ENCODE assay signal across 8 mouse cellular contexts in genomic region chr11:59505839-59506712, GRCm38 (mm10). TPM values are rescaled to one million over a fixed set of nuclear protein-coding genes. Genes with fewer than 3 reads are reported as not detected.
DNase-seq lines count a peak whose midpoint lies in the region; ATAC-seq and TF ChIP-seq lines count a peak whose summit lies in the region.

No protein-coding gene starts in this region.

- in situ Hi-C loops in CH12.LX (cut with MboI; ENCODE audit: low pct_ligation_motif_present, low pct_unique_long_range_greater_than_20kb, low sequenced_read_pairs), result no loop called here

- TF ChIP-seq CTCF in CH12.LX (conservative IDR thresholded peaks at IDR 0.05 in 1 of 2, IDR thresholded peaks at IDR 0.05 in 1 of 2; ENCODE audit: low read depth in 2 of 2, low read length in 2 of 2), result no peak

- H3K4me3 ChIP-seq in CH12.LX (replicated peaks in 1 of 3; ENCODE audit: low read depth in 2 of 3, low read length in 2 of 3, poor library complexity in 1 of 3), result peak overlapping the region; percentile 76 to 100 (median 80)
- H3K4me3 ChIP-seq in forebrain, embryonic 10.5 days, result peak overlapping the region; percentile 89
- H3K4me3 ChIP-seq in heart, embryonic 16.5 days (ENCODE audit: low read length), result peak overlapping the region; percentile 97
- peak overlapping the region; percentile 74 for H3K4me3 ChIP-seq in liver, embryonic 16.5 days (ENCODE audit: low read depth, low read length)
- H3K4me3 ChIP-seq in neural tube, embryonic 13.5 days, result peak overlapping the region; percentile 52

- H3K9ac ChIP-seq in CH12.LX (ENCODE audit: insufficient read depth, low read depth), result peak overlapping the region; percentile 89
- peak overlapping the region; percentile 97 for H3K9ac ChIP-seq in heart, embryonic 16.5 days (ENCODE audit: low read length)
- peak overlapping the region; percentile 70 for H3K9ac ChIP-seq in liver, embryonic 16.5 days (ENCODE audit: low read depth, low read length)
- peak overlapping the region; percentile 82 for H3K9ac ChIP-seq in neural tube, embryonic 13.5 days

- under 1% methylated on average over 60 of the region's 71 CpGs for WGBS in forebrain, embryonic 10.5 days
- WGBS in heart, embryonic 16.5 days, result under 1% methylated on average over 63 of the region's 71 CpGs
- WGBS in liver, embryonic 16.5 days (ENCODE audit: insufficient replicate concordance), result under 1% methylated on average over 66 of the region's 71 CpGs
- WGBS in neural tube, embryonic 13.5 days, result under 1% methylated on average over 61 of the region's 71 CpGs

- peaks cover 30 to 65% of the 10 kb centered on the region in 2 experiments for H3K36me3 ChIP-seq in CH12.LX (replicated peaks in 1 of 2; ENCODE audit: control insufficient read depth in 1 of 2, insufficient read depth in 1 of 2, low read length in 1 of 2)
- peaks cover 67% of the 10 kb centered on the region for H3K36me3 ChIP-seq in forebrain, embryonic 10.5 days (replicated peaks)
- peaks cover 31% of the 10 kb centered on the region for H3K36me3 ChIP-seq in heart, embryonic 16.5 days (ENCODE audit: control insufficient read depth, insufficient read depth)
- no peaks in the 10 kb centered on the region; the same call in 1 of the 2 replicates for H3K36me3 ChIP-seq in liver, embryonic 16.5 days (ENCODE audit: control insufficient read depth, insufficient read depth)
- H3K36me3 ChIP-seq in neural tube, embryonic 13.5 days, result peaks cover 46% of the 10 kb centered on the region

- TF ChIP-seq EP300 in CH12.LX (IDR thresholded peaks at IDR 0.05; ENCODE audit: low read length), result no peak

- TF ChIP-seq RAD21 in CH12.LX (IDR thresholded peaks at IDR 0.05; ENCODE audit: low read depth, low read length), result no peak

- H3K9me3 ChIP-seq in CH12.LX (replicated peaks; ENCODE audit: low read length), result no peaks in the 10 kb centered on the region
- no peaks in the 10 kb centered on the region for H3K9me3 ChIP-seq in forebrain, embryonic 10.5 days
- H3K9me3 ChIP-seq in heart, embryonic 16.5 days (replicated peaks; ENCODE audit: control insufficient read depth, low read length), result no peaks in the 10 kb centered on the region
- no peaks in the 10 kb centered on the region for H3K9me3 ChIP-seq in liver, embryonic 16.5 days (replicated peaks; ENCODE audit: control insufficient read depth, low read length)
- H3K9me3 ChIP-seq in neural tube, embryonic 13.5 days, result no peaks in the 10 kb centered on the region

- peak; percentile 84 for DNase-seq in CH12.LX (ENCODE audit: extremely low read depth)
- DNase-seq in c-Kit-positive CD71-negative TER-119-negative erythroid progenitor cells, embryonic 14.5 days (ENCODE audit: low read depth), result peak; percentile 53
- DNase-seq in forebrain, embryonic 10.5 days (ENCODE audit: extremely low spot score, low spot score), result peak; percentile 89
- DNase-seq in kidney, postnatal 25 days, result peak; percentile 90 to 96
- DNase-seq in telencephalon, adult 2 months (ENCODE audit: low read depth, low spot score), result peak; percentile 55

- no peaks in the 10 kb centered on the region for H3K27me3 ChIP-seq in CH12.LX (replicated peaks)
- H3K27me3 ChIP-seq in forebrain, embryonic 10.5 days (ENCODE audit: poor library complexity, severe bottlenecking), result no peaks in the 10 kb centered on the region
- H3K27me3 ChIP-seq in heart, embryonic 16.5 days (ENCODE audit: control insufficient read depth, insufficient read depth, low read length), result no peaks in the 10 kb centered on the region
- H3K27me3 ChIP-seq in liver, embryonic 16.5 days (ENCODE audit: control insufficient read depth, insufficient read depth, low read depth, low read length), result peaks cover 12% of the 10 kb centered on the region
- no peaks in the 10 kb centered on the region for H3K27me3 ChIP-seq in neural tube, embryonic 13.5 days

- dilution Hi-C loops in CH12.LX (cut with MboI; ENCODE audit: extremely low pct_ligation_motif_present, extremely low pct_unique_long_range_greater_than_20kb, low sequenced_read_pairs), result no loop called here

- H3K27ac ChIP-seq in CH12.LX (ENCODE audit: insufficient read depth, low read depth), result no peak overlapping the region; the same call in 1 of the 2 replicates
- peak overlapping the region; percentile 94 for H3K27ac ChIP-seq in forebrain, embryonic 10.5 days
- peak overlapping the region; percentile 96 for H3K27ac ChIP-seq in heart, embryonic 16.5 days (ENCODE audit: low read length)
- peak overlapping the region; percentile 81 for H3K27ac ChIP-seq in liver, embryonic 16.5 days (ENCODE audit: low read length)
- H3K27ac ChIP-seq in neural tube, embryonic 13.5 days (replicated peaks), result peak overlapping the region; percentile 94

- peak; percentile 64 for TF ChIP-seq POLR2A in CH12.LX (IDR thresholded peaks at IDR 0.05; ENCODE audit: low read depth, low read length)

- peak; percentile 95 for ATAC-seq in heart, embryonic 16.5 days (replicated peaks; ENCODE audit: extremely low read depth, insufficient read depth, low FRiP score)
- peak; percentile 91 for ATAC-seq in liver, embryonic 16.5 days (ENCODE audit: low read depth)
- peak; percentile 88 for ATAC-seq in neural tube, embryonic 13.5 days (ENCODE audit: low read depth)

- peak overlapping the region; percentile 87 for H3K4me2 ChIP-seq in CH12.LX (ENCODE audit: insufficient read depth, low read depth, poor library complexity, severe bottlenecking)
- H3K4me2 ChIP-seq in heart, embryonic 16.5 days (ENCODE audit: low read depth, low read length), result peak overlapping the region; percentile 97
- H3K4me2 ChIP-seq in liver, embryonic 16.5 days (ENCODE audit: low read depth, low read length), result peak overlapping the region; percentile 86
- H3K4me2 ChIP-seq in neural tube, embryonic 13.5 days, result peak overlapping the region; percentile 90

- peaks cover 2% of the 10 kb centered on the region; the same call in 1 of the 2 replicates for H3K79me2 ChIP-seq in CH12.LX (replicated peaks; ENCODE audit: control insufficient read depth, extremely low read depth, insufficient read depth, poor library complexity, severe bottlenecking)

- H3K4me1 ChIP-seq in CH12.LX (ENCODE audit: control insufficient read depth in 1 of 2, insufficient read depth in 2 of 2), result peaks cover 4 to 55% of the 10 kb centered on the region in 2 experiments; a peak in 3 of 4 replicates
- H3K4me1 ChIP-seq in forebrain, embryonic 10.5 days, result peaks cover 27% of the 10 kb centered on the region
- peaks cover 8% of the 10 kb centered on the region for H3K4me1 ChIP-seq in heart, embryonic 16.5 days (ENCODE audit: control insufficient read depth, insufficient read depth, low read length)
- peaks cover 7% of the 10 kb centered on the region for H3K4me1 ChIP-seq in liver, embryonic 16.5 days (ENCODE audit: control insufficient read depth, low read depth, low read length)
- H3K4me1 ChIP-seq in neural tube, embryonic 13.5 days (replicated peaks), result peaks cover 29% of the 10 kb centered on the region

TF ChIP-seq in CH12.LX, 34 proteins besides CTCF, POLR2A, EP300 and RAD21 (continues in another document):
- TF ChIP-seq MEF2A (IDR thresholded peaks at IDR 0.05; ENCODE audit: borderline replicate concordance, low read depth, low read length), result no peak

RNA-seq across cellular contexts. Expression of gene Zkscan17, which starts 20.5 kb away (rescaled TPM):
- 30.6 and 49.9 TPM in 2 replicates for total RNA-seq in CH12.LX (2012; rRNA removed)
- total RNA-seq in CH12.LX (2014; rRNA removed), result 8.9 and 9.8 TPM in 2 replicates
- polyA plus RNA-seq in CH12.LX (2012; ENCODE audit: insufficient read length, low read depth), result 31.5 and 36.8 TPM in 2 replicates
- polyA plus RNA-seq in forebrain, embryonic 10.5 days (2016; fragmentation: Nextera tagmentation; extraction: Ambion mirVana), result 43.1 and 44.2 TPM in 2 replicates
- 14.7 and 15.0 TPM in 2 replicates for polyA plus RNA-seq in heart, embryonic 16.5 days (2015; fragmentation: Nextera tagmentation; extraction: Ambion mirVana)
- 4.5 and 4.8 TPM in 2 replicates for polyA plus RNA-seq in liver, embryonic 16.5 days (2015; fragmentation: Nextera tagmentation; extraction: Ambion mirVana)
- 13.6 and 14.1 TPM in 2 replicates for polyA plus RNA-seq in neural tube, embryonic 13.5 days (2015; fragmentation: Nextera tagmentation; extraction: Ambion mirVana)

RNA-seq across cellular contexts. Expression of gene Zfp867, which starts 33.8 kb away (rescaled TPM):
- total RNA-seq in CH12.LX (2012; rRNA removed), result 4.1 and 4.9 TPM in 2 replicates
- 7.1 and 7.2 TPM in 2 replicates for total RNA-seq in CH12.LX (2014; rRNA removed)
- 4.6 and 5.6 TPM in 2 replicates for polyA plus RNA-seq in CH12.LX (2012; ENCODE audit: insufficient read length, low read depth)
- polyA plus RNA-seq in forebrain, embryonic 10.5 days (2016; fragmentation: Nextera tagmentation; extraction: Ambion mirVana), result 8.9 and 9.3 TPM in 2 replicates
- polyA plus RNA-seq in heart, embryonic 16.5 days (2015; fragmentation: Nextera tagmentation; extraction: Ambion mirVana), result 6.1 and 7.0 TPM in 2 replicates
- 1.0 and 1.4 TPM in 2 replicates for polyA plus RNA-seq in liver, embryonic 16.5 days (2015; fragmentation: Nextera tagmentation; extraction: Ambion mirVana)
- polyA plus RNA-seq in neural tube, embryonic 13.5 days (2015; fragmentation: Nextera tagmentation; extraction: Ambion mirVana), result 12.2 TPM in 2 replicates

RNA-seq across cellular contexts. Expression of gene Nlrp3, which starts 35.3 kb away (rescaled TPM):
- 0.04 TPM in 1 of 2 replicates, not detected in the other for total RNA-seq in CH12.LX (2012; rRNA removed)
- total RNA-seq in CH12.LX (2014; rRNA removed), result not detected in 2 replicates
- polyA plus RNA-seq in CH12.LX (2012; ENCODE audit: insufficient read length, low read depth), result not detected in 2 replicates
- polyA plus RNA-seq in forebrain, embryonic 10.5 days (2016; fragmentation: Nextera tagmentation; extraction: Ambion mirVana), result 0.04 TPM in 1 of 2 replicates, not detected in the other
- 0.07 and 0.35 TPM in 2 replicates for polyA plus RNA-seq in heart, embryonic 16.5 days (2015; fragmentation: Nextera tagmentation; extraction: Ambion mirVana)
- 0.63 and 0.89 TPM in 2 replicates for polyA plus RNA-seq in liver, embryonic 16.5 days (2015; fragmentation: Nextera tagmentation; extraction: Ambion mirVana)
- 0.04 TPM in 1 of 2 replicates, not detected in the other for polyA plus RNA-seq in neural tube, embryonic 13.5 days (2015; fragmentation: Nextera tagmentation; extraction: Ambion mirVana)

RNA-seq across cellular contexts. Expression of gene Snap47, which starts 55.1 kb away (rescaled TPM):
- total RNA-seq in CH12.LX (2012; rRNA removed) (81.8 and 101 TPM in 2 replicates), CH12.LX (2014; rRNA removed) (101 and 102 TPM in 2 replicates)
- 93.9 and 95.9 TPM in 2 replicates for polyA plus RNA-seq in CH12.LX (2012; ENCODE audit: insufficient read length, low read depth)
- polyA plus RNA-seq in forebrain, embryonic 10.5 days (2016; fragmentation: Nextera tagmentation; extraction: Ambion mirVana), result 111 and 114 TPM in 2 replicates
- polyA plus RNA-seq in heart, embryonic 16.5 days (2015; fragmentation: Nextera tagmentation; extraction: Ambion mirVana), result 83.4 TPM in 2 replicates
- polyA plus RNA-seq in liver, embryonic 16.5 days (2015; fragmentation: Nextera tagmentation; extraction: Ambion mirVana), result 26.3 and 28.7 TPM in 2 replicates
- polyA plus RNA-seq in neural tube, embryonic 13.5 days (2015; fragmentation: Nextera tagmentation; extraction: Ambion mirVana), result 471 and 491 TPM in 2 replicates

RNA-seq across cellular contexts. Expression of gene Jmjd4, which starts 56.2 kb away (rescaled TPM):
- 10.2 and 14.0 TPM in 2 replicates for total RNA-seq in CH12.LX (2012; rRNA removed)
- 9.5 and 9.6 TPM in 2 replicates for total RNA-seq in CH12.LX (2014; rRNA removed)
- 14.3 and 15.7 TPM in 2 replicates for polyA plus RNA-seq in CH12.LX (2012; ENCODE audit: insufficient read length, low read depth)
- 19.7 and 20.9 TPM in 2 replicates for polyA plus RNA-seq in forebrain, embryonic 10.5 days (2016; fragmentation: Nextera tagmentation; extraction: Ambion mirVana)
- 10.9 and 11.1 TPM in 2 replicates for polyA plus RNA-seq in heart, embryonic 16.5 days (2015; fragmentation: Nextera tagmentation; extraction: Ambion mirVana)
- polyA plus RNA-seq in liver, embryonic 16.5 days (2015; fragmentation: Nextera tagmentation; extraction: Ambion mirVana), result 3.4 and 3.7 TPM in 2 replicates
- 15.0 and 15.2 TPM in 2 replicates for polyA plus RNA-seq in neural tube, embryonic 13.5 days (2015; fragmentation: Nextera tagmentation; extraction: Ambion mirVana)
